Mouse (Mus musculus): ENCODE results near the gene Ell3. TPM values are rescaled to one million over a fixed set of nuclear protein-coding genes. Genes with fewer than 3 reads are reported as not detected.

Ell3 gene
- polyA plus RNA-seq, 1 experiment from 2014 or later, result 2.4 TPM

DNA sequence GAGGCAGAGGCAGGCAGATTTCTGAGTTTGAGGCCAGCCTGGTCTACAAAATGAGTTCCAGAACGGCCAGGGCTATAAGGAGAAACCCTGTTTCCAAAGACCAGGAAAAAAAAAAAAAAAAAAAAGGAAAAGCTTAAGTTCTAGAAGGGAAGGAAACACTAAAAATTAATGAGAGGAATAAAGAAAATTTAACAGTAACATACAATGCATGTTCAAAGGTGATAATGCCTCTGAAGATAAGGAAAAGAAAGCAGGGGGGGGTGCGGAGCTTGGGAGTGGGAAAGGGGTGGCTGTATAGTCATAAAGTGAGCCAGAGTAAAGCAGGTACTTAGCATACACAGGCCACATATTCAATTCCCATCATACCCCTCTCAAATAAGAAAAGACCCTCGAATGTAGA lies 1.0 kb upstream of the Ell3 start:
- H3K4me3 ChIP-seq (replicated peaks), result no peak overlapping the region
- H3K9me3 ChIP-seq, result no peaks in the 10 kb centered on the region
- no peak overlapping the region for H3K27ac ChIP-seq
- peaks cover 23% of the 10 kb centered on the region for H3K4me1 ChIP-seq (replicated peaks)
- 0 out of 2 replicates have a peak, but pooled peaks cover under 1% of the 10 kb centered on the region for H3K36me3 ChIP-seq
- H3K27me3 ChIP-seq, result peaks cover 34% of the 10 kb centered on the region
- no peak for ATAC-seq
- H3K9ac ChIP-seq (replicated peaks), result no peak overlapping the region
- H3K4me2 ChIP-seq (replicated peaks), result no peak overlapping the region
- 87% methylated on average over 3 of the region's 3 CpGs for WGBS

DNA sequence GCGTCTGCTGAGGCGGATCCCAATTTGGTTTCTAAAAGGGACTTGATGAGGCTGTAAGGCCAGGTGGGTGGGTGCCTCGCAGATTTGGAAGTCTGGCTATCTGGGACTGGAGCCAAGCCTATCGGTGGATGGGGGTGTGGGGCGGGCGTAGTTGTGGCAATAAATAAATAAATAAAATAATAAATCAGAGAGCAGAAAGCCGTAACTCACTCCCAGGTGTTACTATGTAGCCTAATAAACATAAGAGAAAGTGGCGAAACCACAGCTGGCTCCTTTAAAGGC lies 1.1 kb downstream of the Ell3 start:
- Histone ChIP-seq H3K4me2 (replicated peaks) (peak overlapping the region; percentile 57), H3K4me1 (replicated peaks) (peaks cover 17% of the 10 kb centered on the region), H3K27ac (no peak overlapping the region), H3K27me3 (peaks cover 35% of the 10 kb centered on the region), H3K9me3 (no peaks in the 10 kb centered on the region), H3K4me3 (replicated peaks) (0 out of 2 replicates have a peak overlapping the region, but pooled peaks have one; percentile 29), H3K36me3 (peaks cover 21% of the 10 kb centered on the region), H3K9ac (replicated peaks) (0 out of 2 replicates have a peak overlapping the region, but pooled peaks have one; percentile 32)
- ATAC-seq, result no peak
- WGBS, result 15% methylated on average over 8 of the region's 8 CpGs

DNA sequence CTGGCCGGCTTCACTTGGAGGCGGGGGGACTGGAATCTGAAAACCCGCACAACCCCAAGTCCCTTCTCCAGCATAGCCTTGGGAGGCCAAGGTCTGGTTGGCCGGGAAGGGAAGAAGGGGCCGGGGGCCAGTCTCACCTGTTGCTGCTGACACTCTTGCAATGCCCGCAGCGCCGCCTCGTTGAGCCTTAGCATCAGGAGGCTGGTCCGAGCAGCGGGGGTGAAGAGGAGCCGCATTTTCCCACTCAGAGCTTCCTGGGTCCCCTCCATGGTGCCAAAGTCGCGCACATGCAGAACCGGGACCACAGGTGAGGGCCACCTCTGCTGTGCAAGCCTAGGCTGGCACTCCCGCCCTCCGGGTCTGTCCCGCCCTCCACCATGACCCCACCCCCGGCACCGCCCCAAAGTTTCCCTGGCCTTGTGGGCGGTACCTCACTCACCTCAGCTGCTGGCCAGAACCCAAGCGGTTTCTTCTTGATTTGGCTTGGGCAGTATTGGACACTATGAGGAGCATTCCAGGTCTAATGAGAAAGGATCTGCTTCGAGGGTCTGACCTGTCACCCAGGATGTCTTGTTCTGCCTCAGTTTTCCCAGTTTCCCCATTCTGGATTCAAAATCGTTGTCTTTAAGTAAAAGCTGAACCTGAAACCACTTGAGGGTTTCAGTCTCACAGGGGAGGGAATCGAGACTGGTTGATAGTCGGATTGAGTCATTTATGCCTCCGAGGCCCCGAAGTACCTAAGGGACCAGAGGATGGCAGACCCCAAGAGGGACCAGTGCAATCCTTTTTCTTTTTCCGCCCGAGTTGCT lies 1.6 kb downstream of the Ell3 start:
- peak; percentile 56; the same call in 1 of the 2 replicates for ATAC-seq
- Histone ChIP-seq H3K4me1 (replicated peaks) (peaks cover 16% of the 10 kb centered on the region), H3K9ac (replicated peaks) (peak overlapping the region; percentile 46; the same call in 1 of the 2 replicates), H3K4me2 (replicated peaks) (peak overlapping the region; percentile 57), H3K27me3 (peaks cover 35% of the 10 kb centered on the region), H3K9me3 (no peaks in the 10 kb centered on the region), H3K4me3 (replicated peaks) (peak overlapping the region; percentile 29), H3K27ac (no peak overlapping the region), H3K36me3 (peaks cover 26% of the 10 kb centered on the region)
- 2% methylated on average over 29 of the region's 30 CpGs for WGBS

DNA sequence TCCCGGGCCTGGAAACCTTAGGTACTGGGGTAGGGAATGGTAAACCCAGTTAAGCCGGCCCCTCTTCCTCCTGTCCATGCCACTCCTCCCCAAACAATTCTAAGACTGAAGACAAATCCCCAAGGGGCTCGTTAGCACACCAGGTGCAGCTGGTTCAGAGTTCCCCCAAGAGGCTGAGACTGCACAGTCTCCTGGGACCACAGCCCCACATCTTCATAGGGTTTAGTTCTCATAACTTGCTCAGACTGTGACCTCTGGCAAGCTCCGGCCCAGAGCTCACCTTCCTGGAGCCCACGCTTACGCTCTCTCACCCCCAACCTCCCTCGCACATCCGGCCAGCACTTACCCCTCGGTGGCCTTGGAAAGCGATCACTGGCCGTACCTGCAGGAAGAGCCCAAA lies 2.3 kb downstream of the Ell3 start:
- H3K27ac ChIP-seq, result no peak overlapping the region
- peaks cover 35% of the 10 kb centered on the region for H3K27me3 ChIP-seq
- no peaks in the 10 kb centered on the region for H3K9me3 ChIP-seq
- H3K4me2 ChIP-seq (replicated peaks), result peak overlapping the region; percentile 57
- 16% methylated on average over 11 of the region's 11 CpGs for WGBS
- peaks cover 16% of the 10 kb centered on the region for H3K4me1 ChIP-seq (replicated peaks)
- H3K4me3 ChIP-seq (replicated peaks), result peak overlapping the region; percentile 29; the same call in 1 of the 2 replicates
- H3K9ac ChIP-seq (replicated peaks), result 0 out of 2 replicates have a peak overlapping the region, but pooled peaks have one; percentile 46
- no peak for ATAC-seq
- H3K36me3 ChIP-seq, result peaks cover 31% of the 10 kb centered on the region

DNA sequence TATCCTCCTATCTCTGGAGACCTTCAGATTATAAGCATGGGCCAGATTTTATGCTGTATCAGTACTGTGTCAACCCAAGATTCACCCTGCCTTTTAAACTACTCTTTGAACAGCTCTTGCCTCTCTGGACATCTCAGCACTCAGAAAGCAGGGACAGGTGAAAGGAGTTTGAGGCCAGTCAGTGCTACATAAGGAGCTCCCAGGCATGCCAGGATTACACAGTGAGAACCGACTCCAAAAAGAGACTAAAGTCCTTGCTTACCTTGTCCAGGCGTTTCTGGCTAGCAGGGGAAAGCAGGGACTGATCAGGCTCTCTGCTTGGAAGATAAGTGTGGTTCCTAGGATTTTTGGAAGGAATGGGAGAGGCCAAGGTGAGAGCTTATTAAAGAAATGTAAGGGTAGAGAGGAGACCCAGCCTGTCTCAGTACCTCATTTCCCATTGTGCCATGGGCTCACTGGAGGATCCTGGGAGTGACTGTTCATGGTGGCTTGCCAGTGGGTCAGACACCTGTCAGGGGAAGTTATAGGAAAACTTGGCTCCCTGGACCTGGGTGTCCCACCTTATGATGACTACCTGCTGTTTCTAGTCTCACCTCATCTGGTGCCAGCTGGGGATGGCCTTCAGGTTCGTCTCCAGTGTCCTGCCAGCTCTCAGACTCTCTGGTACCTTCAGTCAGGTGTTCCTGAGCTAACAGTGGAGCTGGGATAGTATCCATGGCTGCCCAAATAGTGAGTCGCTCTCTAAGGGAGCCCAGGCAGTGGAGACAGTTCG lies 3.1 kb downstream of the Ell3 start:
- ATAC-seq, result no peak
- H3K4me1 ChIP-seq (replicated peaks), result peaks cover 16% of the 10 kb centered on the region
- no peak overlapping the region for H3K4me3 ChIP-seq (replicated peaks)
- 59% methylated on average over 5 of the region's 5 CpGs for WGBS
- no peak overlapping the region for H3K4me2 ChIP-seq (replicated peaks)
- H3K9me3 ChIP-seq, result no peaks in the 10 kb centered on the region
- H3K36me3 ChIP-seq, result peaks cover 36% of the 10 kb centered on the region
- peaks cover 35% of the 10 kb centered on the region for H3K27me3 ChIP-seq
- H3K9ac ChIP-seq (replicated peaks), result no peak overlapping the region
- H3K27ac ChIP-seq, result no peak overlapping the region

DNA sequence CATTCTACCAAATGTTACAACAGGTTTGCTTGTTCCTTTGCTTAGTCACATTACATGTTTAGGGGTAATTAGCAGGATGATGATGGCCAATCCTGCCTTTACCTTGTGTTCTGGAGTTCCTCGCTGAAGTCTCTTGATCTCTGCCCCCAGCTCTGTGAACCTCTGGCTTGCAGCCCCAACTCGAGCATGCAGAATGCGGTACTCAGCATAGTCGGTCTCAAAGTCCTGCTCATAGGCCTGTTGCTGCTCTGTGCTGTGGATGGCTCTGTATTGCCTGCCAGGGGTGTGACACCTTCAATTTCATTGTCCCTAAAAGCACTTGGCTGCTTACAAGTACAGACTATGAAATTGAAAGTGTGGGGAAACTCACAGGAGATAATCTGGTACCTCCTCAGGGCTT lies 4.3 kb downstream of the Ell3 start:
- WGBS, result 83% methylated on average over 4 of the region's 4 CpGs
- H3K4me2 ChIP-seq (replicated peaks), result no peak overlapping the region
- peaks cover 35% of the 10 kb centered on the region for H3K27me3 ChIP-seq
- H3K27ac ChIP-seq, result no peak overlapping the region
- H3K4me3 ChIP-seq (replicated peaks), result no peak overlapping the region
- H3K9ac ChIP-seq (replicated peaks), result no peak overlapping the region
- peaks cover 47% of the 10 kb centered on the region for H3K36me3 ChIP-seq
- no peaks in the 10 kb centered on the region for H3K9me3 ChIP-seq
- H3K4me1 ChIP-seq (replicated peaks), result peaks cover 16% of the 10 kb centered on the region
- no peak for ATAC-seq

DNA sequence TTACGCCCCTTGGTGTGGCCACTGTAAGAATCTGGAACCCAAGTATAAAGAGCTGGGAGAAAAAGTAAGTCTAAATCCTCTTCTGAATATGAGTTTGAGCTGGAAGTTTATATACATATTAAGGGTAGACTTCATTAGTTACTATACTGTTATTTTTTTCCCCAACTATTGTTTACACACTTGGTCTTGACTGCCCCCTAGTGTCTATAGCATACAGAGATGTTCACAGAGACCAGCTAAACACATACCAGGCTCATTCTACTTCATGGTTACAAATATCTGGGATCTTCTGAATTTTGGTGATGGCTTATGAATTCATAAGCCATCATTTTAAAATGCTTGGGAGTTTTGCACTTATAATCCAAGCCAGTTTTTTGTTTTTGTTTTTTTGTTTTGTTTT lies 9.2 kb downstream of the Ell3 start:
- H3K4me3 ChIP-seq (replicated peaks), result no peak overlapping the region
- no peak overlapping the region for H3K4me2 ChIP-seq (replicated peaks)
- no peaks in the 10 kb centered on the region for H3K27me3 ChIP-seq
- H3K9me3 ChIP-seq, result no peaks in the 10 kb centered on the region
- peaks cover 91% of the 10 kb centered on the region for H3K36me3 ChIP-seq
- ATAC-seq, result no peak
- no peak overlapping the region for H3K27ac ChIP-seq
- no peaks in the 10 kb centered on the region for H3K4me1 ChIP-seq (replicated peaks)
- H3K9ac ChIP-seq (replicated peaks), result no peak overlapping the region
- WGBS, result 100% methylated on average over 1 of the region's 1 CpGs

DNA sequence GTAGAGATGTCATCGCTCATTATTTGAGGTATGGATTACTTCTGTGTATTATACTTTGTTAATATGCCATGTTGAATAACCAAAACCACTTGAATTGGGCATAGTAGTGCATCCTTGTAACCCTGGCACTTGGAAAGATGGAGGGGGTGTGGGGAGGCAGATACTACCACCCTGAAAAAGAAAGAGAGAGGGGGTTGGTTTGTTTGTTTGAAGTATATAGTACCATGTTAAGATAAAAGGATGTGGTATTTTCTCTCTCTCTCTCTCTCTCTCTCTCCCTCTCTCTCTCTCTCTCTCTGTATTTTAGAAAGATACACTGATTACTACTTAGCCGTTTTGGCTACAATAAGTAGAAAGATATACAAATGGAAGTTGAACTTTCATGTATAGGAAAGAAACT lies 18.2 kb downstream of the Ell3 start:
- H3K4me2 ChIP-seq (replicated peaks), result no peak overlapping the region
- H3K9ac ChIP-seq (replicated peaks), result no peak overlapping the region
- no peaks in the 10 kb centered on the region for H3K4me1 ChIP-seq (replicated peaks)
- H3K4me3 ChIP-seq (replicated peaks), result no peak overlapping the region
- no peak for ATAC-seq
- H3K9me3 ChIP-seq, result no peaks in the 10 kb centered on the region
- H3K27me3 ChIP-seq, result no peaks in the 10 kb centered on the region
- WGBS, result 98% methylated on average over 2 of the region's 2 CpGs
- no peak overlapping the region for H3K27ac ChIP-seq
- peaks cover 84% of the 10 kb centered on the region for H3K36me3 ChIP-seq

DNA sequence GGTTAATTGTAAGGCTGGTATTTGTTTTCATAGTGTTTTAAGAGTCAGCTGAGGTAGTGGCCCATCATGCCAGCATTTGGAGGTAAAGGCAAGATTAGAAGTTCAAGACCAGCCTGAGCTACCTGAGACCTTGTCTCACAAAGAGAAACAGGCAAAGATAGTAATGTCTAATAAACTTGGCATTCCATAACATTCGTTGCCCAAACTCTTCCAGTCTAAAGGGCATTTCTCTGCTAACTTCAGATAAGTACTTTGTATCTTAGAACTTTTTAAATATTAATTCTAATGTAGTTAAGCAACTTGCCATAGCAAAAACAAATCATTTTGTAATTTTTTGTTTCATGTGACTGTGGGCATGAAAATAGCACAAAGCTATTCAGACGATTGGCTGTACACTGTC lies 20.9 kb downstream of the Ell3 start:
- no peak for ATAC-seq
- H3K36me3 ChIP-seq, result peaks cover 68% of the 10 kb centered on the region

DNA sequence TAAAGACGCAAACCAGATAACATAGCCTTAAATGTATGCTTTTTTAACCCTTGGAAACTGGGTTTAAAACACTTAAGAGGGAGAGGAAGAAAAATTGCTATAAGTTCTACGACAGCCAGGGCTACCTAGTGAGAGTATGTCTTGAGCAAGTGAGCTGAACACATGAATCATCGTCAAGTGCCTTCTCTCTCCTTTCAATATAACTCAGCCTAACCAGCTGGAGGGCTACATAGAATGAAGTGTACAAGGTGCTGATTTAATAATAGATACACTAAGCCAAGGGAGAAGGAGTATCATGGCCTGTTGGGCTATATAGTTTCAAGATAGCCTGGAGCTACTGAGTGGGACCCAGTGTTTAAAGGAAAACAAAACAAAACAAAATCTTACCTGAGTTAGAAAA lies 25.6 kb downstream of the Ell3 start:
- Histone ChIP-seq H3K9ac (replicated peaks) (no peak overlapping the region), H3K27ac (no peak overlapping the region), H3K4me3 (replicated peaks) (no peak overlapping the region), H3K36me3 (peaks cover 46% of the 10 kb centered on the region), H3K4me1 (replicated peaks) (peaks cover 37% of the 10 kb centered on the region), H3K9me3 (no peaks in the 10 kb centered on the region), H3K27me3 (no peaks in the 10 kb centered on the region), H3K4me2 (replicated peaks) (no peak overlapping the region)
- no peak for ATAC-seq
- WGBS, result 98% methylated on average over 3 of the region's 3 CpGs

More for the DNA sequence above, 20.9 kb downstream of the Ell3 start:
- no peak overlapping the region for H3K9ac ChIP-seq (replicated peaks)
- 95% methylated on average over 2 of the region's 2 CpGs for WGBS
- H3K4me1 ChIP-seq (replicated peaks), result 0 out of 2 replicates have a peak, but pooled peaks cover 3% of the 10 kb centered on the region
- H3K4me3 ChIP-seq (replicated peaks), result no peak overlapping the region
- H3K9me3 ChIP-seq, result no peaks in the 10 kb centered on the region
- no peak overlapping the region for H3K4me2 ChIP-seq (replicated peaks)
- no peak overlapping the region for H3K27ac ChIP-seq
- no peaks in the 10 kb centered on the region for H3K27me3 ChIP-seq

DNA sequence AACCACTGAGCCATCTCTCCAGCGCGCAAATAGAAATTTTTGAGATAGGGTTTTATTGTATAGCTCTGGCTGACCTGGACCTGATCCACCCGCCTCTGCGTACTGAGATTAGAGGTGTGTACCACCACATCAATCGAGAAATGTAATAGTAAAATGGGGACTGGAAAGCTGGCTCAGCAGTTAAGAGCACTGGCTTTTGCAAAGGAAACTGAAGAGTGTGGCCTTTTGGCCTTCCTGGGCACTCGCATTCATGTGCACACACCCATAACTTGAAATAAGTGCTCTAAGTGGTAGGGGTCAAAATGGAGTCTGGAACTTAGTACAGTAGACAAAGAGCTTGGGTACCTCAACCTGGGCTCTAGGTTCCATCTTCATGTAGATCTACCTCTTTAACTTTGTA lies 27.7 kb downstream of the Ell3 start:
- Histone ChIP-seq H3K27ac (no peak overlapping the region), H3K27me3 (no peaks in the 10 kb centered on the region), H3K36me3 (peaks cover 27% of the 10 kb centered on the region), H3K9me3 (no peaks in the 10 kb centered on the region), H3K9ac (replicated peaks) (no peak overlapping the region), H3K4me2 (replicated peaks) (peak overlapping the region; percentile 69), H3K4me1 (replicated peaks) (peaks cover 46% of the 10 kb centered on the region), H3K4me3 (replicated peaks) (0 out of 2 replicates have a peak overlapping the region, but pooled peaks have one; percentile 6)
- ATAC-seq, result no peak
- WGBS, result 93% methylated on average over 6 of the region's 6 CpGs

DNA sequence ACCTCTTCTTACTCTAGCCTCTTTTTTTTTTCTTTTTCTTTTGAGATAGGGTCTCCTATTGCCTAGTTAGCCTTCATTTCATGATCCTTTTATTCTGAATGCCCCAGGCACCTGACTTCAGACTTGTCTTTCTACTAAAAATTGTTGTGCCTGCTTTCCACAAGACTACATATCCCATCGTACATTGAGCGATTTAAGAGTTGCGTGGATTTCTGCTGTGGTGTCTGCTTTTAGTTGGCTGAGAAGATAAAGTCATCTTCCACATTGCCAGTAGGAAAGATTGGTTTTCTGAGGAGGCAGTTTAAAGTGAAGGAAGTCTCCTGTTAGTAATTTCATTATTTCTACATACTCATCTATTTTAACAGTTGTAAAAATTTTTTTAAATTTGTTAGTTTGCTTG lies 28.5 kb downstream of the Ell3 start:
- Histone ChIP-seq H3K4me2 (replicated peaks) (peak overlapping the region; percentile 69), H3K9me3 (no peaks in the 10 kb centered on the region), H3K27ac (no peak overlapping the region), H3K27me3 (no peaks in the 10 kb centered on the region), H3K9ac (replicated peaks) (peak overlapping the region; percentile 98), H3K36me3 (peaks cover 25% of the 10 kb centered on the region; the same call in 1 of the 2 replicates), H3K4me1 (replicated peaks) (peaks cover 46% of the 10 kb centered on the region), H3K4me3 (replicated peaks) (peak overlapping the region; percentile 99)
- 91% methylated on average over 3 of the region's 3 CpGs for WGBS
- ATAC-seq, result no peak
